Mouse (Mus musculus) gastrocnemius, adult 8-10 months (tissue): ENCODE results near the gene Sos1. TPM values are rescaled to one million over a fixed set of nuclear protein-coding genes. Genes with fewer than 3 reads are reported as not detected.
"Not testable (repeated sequence)": the region's sequence is repeated elsewhere in the genome, so short reads cannot be mapped to it uniquely, and the experiment has no call there.

Experiments
- DNase-seq, 2 experiments: peaks; one replicate each; pipeline ENCODE4 v3.0.0; 2022; ENCODE audit warnings: low spot score in 2 of 2
- total RNA-seq, 4 experiments: library from RNA; stranded (reverse); gene quantifications; 2 replicates each; pipeline ENCODE4 v1.2.4; 2022

Sos1 gene
- total RNA-seq, 4 experiments from 2014 or later: 13.2 to 16.6 (median 16.0) TPM

DNA sequence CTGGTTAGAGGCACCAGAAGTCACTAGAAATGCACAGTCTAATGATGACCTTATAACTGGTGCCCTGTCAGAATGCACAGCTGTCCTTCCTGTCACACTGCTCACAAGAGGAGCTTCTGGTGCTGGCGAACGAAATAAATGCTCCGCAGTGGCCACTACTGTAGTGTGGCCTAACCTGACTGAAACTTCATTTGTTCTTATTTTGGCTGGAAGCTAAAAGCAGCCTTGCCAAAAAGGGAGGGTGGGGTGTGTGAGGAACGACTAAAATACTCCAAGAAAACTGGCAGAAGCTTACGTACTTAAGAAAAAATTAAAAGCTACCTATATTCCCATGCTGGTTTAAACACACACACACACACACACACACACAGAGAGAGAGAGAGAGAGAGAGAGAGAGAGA is 53.4 kb downstream of the Sos1 start:
- DNase-seq: no peak

GRCm38 (mm10) chr17:80426171-80426570 is 54.1 kb downstream of the Sos1 start:
- no peak for DNase-seq

DNA sequence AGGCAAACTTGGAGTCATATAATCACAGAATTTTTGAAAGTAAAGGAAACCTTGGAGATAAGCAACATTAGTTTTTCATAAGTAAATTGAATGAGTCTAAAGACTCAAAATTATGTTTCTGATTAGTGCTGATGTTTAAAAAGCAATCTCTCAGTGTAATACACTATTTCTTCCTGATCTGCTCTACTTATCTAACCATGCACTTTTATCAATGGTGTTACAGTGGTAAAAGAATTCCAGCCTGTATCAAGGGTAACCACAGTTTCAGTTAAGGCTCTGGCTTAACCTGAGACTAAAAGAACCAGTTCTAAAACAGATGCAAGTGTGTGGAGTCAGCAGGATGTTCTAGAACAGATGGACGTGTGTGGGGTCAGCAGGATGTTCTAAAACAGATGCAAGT is 59.3 kb downstream of the Sos1 start:
- no peak for DNase-seq

DNA sequence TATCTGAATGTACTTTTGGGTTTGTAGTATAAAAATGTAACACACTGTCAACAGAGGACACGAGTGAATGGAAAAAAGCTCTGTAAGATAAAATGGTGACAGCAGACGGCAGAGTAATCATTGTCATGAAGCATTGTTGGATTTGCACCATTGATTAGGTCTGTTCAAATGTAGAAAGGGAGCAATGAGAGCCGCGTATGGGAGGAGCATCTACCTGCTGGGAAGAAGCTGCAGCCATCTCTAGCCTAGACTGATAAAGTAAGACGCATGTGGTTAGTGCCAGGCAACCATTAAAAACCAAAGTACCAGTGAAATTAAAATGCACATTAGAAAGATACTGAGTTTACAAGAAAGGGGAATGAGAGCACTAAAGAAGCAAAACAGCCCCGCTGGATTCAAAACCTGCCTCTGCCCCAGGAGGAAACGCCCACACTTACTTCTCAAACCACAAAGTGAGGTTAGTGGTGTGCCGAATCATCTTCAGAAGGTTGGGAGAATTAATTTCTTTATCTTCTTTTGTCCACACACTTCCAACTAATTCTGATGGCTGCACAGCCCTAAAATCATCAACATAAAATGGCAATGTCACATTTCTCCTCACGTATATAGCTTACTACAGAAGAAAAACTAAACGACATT is 61.6 kb downstream of the Sos1 start:
- no peak for DNase-seq

DNA sequence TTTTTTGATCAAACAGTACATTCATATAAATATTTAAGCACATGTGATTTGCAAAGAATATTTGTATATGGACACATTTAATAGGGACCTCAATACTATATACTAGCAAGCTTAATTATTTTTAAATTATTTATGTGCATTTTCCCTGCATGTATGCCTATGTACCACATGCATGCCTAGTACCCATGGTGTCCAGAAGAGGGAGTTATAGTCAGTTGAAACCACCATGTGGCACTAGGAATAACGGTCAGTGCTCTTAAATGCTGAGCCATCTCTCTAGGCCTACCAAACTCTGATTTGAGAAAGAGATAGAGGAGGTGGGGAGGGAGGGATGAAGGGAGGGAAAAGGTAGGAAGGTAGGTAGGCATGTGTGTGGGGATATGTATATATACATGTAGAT is 69.1 kb downstream of the Sos1 start:
- DNase-seq: no peak

- DNase-seq: no peak
Observed at GRCm38 (mm10) chr17:80398243-80398642, 82.0 kb downstream of the Sos1 start.

DNA sequence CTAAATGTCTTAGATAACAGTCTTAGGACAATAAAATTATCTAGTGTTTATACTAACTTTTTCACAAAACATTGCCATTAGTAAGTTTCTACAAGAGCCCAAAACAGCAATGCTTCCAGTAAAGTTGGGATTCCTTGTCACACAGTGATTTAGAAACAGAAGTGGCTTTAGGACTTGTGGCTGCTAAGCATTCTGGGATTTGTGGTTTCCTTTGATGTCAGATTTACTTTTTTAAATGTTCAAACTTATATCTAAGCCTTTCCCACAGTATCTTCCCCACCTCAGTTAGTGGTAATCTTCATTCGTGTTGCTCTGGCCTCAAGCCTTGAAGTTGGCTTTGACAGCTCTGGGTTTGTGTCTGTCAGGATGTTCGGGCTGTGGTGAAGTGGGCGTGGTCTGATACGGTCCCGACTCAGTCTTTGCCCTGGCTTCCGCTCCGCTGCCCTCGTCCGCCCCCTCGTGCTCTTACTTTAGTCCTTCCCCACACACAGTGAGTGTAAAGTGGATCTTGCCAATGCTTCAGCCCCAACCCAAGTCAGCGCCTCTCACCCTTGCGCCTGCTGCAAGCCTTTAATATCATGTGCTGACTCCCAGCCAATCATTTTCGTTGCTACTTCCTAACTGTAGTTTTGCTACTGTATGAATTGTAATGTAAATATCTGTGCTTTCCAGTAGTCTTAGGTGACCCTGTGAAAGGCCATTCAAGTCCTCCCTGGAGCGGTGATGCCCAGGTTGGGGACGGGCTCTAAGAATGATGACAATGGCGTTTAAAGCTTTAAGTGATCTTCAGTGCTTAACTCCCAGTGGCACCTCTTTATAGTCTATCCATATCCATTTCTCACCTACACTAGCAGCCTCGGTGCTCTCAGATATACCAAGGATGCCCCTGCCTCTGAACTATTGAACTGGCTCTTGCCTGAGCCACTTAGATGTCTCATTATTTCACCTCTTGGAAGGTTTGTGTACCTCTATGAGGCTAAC is 88.5 kb downstream of the Sos1 start:
- peak; percentile 8 to 22 for DNase-seq

DNA sequence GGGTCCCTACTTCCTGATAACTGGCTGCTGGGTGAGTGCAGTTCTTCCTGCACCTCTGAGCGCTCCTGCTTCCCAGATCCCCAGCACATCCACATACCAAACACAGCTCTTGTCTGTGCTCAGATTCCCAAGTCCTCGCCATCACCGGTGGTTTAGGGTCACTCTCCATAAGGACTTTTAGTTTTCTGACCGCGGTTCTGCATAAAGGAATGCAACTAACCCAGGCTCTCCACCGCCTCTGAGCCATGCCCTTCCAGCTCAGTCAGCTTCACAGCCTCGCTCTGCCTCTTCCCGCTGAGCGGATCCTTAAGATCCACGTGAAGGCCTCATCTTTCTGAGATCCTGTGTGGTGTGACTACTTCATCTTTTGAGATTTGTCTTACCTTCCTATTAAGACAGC is 90.2 kb downstream of the Sos1 start:
- DNase-seq: no peak

- no peak for DNase-seq
Observed at GRCm38 (mm10) chr17:80385671-80386070, 94.6 kb downstream of the Sos1 start.

DNA sequence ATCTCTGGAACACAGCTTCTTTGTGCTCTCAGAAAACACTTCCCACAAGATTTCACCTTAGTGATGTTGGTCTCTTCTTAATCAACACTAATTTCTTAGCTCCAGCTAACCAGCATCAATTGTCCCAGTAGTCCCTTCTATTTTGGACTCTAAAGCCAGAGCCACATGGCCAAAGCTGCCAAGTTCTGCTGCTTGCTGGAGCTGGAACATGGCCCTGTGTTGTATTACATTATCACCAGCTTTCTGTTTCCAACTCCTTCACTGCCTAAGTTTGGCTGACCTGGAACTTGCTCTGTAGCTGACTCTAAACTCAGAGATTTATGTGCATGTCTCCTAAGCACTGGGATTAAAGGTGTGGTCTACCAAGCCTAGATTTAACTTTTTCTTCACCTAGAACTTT is 101.9 kb downstream of the Sos1 start:
- DNase-seq: not testable (repeated sequence)

- DNase-seq: no peak
Observed at GRCm38 (mm10) chr17:80373726-80374096, 106.5 kb downstream of the Sos1 start.

DNA sequence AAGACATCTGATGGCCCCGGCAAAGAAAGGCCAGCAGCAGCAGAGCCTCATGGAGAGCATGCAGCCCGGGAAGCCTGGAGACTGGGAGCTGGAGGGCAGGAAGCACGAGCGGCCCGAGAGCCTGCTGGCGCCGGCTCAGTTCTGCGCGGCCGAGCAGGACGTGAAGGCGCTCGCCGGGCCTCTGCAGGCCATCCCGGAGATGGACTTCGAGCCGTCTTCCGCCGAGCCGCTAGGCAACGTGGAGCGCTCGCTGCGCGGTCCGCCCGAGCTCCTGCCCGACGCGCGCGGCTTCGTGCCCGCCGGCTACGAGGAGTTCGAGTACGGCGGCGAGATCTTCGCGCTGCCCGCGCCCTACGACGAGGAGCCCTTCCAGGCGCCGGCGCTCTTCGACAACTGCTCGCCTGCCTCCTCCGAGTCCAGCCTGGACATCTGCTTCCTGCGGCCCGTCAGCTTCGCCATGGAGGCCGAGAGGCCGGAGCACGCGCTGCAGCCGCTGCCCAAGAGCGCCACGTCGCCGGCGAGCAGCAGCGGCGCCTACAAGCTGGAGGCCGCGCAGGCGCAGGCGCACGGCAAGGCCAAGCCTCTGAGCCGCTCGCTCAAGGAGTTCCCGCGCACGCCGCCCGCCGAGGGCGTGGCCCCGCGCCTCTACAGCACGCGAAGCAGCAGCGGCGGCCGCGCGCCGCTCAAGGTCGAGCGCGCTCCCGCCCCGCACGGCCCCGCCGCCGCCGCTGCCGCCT is 107.1 kb downstream of the Sos1 start, which contains the start of gene Gm10190:
Gene Gm10190 (minus strand): TSS at position 553 of the 737 bp plus-strand sequence.
- DNase-seq: peak; percentile 64 to 84

DNA sequence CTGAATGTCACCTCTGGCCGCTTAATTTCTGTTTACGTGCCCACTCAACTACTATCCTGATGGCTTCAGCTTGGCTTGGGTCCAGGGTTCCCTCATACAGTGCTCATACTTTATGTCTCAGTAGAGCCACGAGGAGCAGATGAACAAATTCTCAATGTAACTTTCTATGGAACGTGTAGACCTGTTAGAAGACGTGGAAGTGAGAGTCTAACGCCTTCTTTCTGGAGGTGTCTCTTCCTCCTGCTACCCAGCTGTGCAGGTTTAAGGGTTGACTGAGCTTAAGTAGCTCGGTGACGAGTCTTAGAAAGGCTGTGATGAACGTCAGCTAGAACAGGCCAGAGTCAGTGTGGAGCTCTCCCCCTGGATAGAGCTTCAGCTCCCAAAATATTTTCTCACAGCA is 111.6 kb downstream of the Sos1 start:
- DNase-seq: no peak

DNA sequence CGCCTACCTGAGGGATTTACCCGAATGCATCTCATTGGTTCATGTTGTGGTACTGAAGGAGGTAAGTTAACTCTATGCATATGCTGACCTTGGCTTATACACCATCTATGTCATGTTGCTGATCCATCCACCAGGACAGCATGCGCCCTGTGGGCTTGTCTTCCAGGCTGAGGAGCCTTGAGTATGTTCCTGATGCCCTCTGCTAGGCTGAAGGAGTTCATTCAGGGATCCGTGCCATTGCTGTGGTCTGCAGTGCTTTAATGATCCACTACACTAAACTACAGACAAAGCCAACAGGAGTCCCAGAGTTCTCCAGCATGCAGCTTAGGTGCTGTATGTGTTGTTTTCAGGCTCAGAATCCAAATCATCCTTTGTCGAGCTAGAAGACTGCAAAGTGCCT is 113.0 kb downstream of the Sos1 start:
- DNase-seq: no peak

GRCm38 (mm10) chr17:80360245-80360644 is 120.0 kb downstream of the Sos1 start:
- DNase-seq: no peak

- no peak for DNase-seq
Observed at GRCm38 (mm10) chr17:80347234-80347633, 133.0 kb downstream of the Sos1 start.

- no peak for DNase-seq
Observed at GRCm38 (mm10) chr17:80346591-80347125, 133.6 kb downstream of the Sos1 start.

DNA sequence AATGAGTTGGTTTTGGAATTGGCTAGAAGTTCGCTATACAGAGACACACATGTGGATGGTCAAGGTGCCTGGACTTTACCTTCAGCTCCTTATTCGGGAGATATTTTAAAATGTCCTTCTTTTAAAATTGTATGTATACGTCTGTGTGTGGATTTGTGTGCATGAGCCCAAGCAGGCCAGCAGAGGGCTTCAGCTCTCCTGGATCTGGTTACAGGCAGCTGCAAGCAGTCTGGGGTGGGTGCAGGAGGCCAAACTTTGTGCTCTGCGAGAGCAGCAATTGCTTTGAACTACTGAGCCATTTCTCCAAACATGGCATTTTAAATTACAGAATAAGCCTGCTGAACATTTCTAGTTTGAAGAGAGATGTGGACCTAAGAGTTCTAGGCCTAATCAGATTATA is 135.0 kb downstream of the Sos1 start:
- DNase-seq: no peak
